Mouse (Mus musculus) gonadal fat pad, adult 2 months (tissue): ENCODE results near the gene Reln. TPM values are rescaled to one million over a fixed set of nuclear protein-coding genes. Genes with fewer than 3 reads are reported as not detected.
A peak's percentile ranks its signal among the peaks of the same experiment; 100 is the strongest.

ENCODE experiments used
- DNase-seq: peaks from one replicate; pipeline ENCODE4 v3.0.0-alpha.2; 2012; ENCODE audit warnings: low read depth
- polyA plus RNA-seq: library from polyadenylated mRNA; depleted of rRNA; stranded (reverse); fragments of >200 nt; gene quantifications from 2 replicates; pipeline ENCODE4 v1.2.3, GENCODE M21; 2012

Reln gene
- polyA plus RNA-seq, 1 experiment: 7.8 TPM

DNA sequence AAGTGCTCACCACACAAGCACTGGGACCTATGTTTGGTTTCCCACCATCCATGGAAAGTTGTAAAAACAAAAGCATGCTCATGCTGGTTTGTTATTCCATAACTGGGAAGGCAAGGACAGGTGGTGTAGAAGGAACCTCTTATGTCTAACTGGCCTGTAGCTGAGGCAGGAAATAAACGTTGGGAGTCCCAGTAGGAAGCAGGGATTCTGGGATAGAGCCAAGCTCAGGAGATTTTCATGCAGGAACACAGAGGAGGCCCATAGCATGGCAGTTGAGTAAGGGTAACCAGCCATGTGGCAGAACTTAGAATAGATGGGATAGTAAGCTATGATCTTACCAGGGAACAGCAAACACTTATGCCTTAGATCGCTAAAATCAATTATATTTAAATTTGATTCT, 120.6 kb downstream of the Reln start:
- DNase-seq: no peak

DNA sequence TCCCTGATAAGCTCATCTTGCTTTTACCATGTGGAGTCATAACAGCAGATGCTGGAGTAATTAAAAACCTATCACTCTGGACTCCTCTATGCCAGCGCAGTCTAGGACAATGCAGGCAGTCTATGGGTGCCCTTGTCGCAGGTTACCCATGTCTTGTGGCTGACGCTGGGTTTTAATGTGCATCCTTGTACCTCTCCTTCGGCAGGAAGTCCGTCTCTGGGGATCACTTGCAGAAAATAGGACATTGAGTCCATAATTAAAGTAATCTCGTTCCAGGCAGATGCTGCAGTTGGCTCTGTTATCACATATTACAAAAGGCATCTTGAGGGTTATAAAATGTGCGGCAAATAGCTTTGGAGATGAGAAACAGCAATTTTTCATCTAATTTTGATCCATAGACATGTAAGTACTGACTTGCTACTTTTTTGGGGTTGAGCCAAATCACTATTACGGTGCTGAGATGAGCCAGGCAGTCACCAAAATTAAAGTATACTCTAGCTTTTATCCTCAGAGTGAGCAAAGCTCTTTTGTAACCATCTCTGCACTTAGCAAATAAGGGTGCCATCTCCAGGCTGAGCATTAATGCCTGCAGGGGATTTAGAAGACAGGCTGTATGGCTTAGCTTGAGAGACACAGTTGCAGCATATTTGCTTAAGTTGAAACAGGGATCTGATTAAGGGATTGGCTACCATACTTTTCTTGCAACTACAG, 136.0 kb downstream of the Reln start:
- no peak for DNase-seq

DNA sequence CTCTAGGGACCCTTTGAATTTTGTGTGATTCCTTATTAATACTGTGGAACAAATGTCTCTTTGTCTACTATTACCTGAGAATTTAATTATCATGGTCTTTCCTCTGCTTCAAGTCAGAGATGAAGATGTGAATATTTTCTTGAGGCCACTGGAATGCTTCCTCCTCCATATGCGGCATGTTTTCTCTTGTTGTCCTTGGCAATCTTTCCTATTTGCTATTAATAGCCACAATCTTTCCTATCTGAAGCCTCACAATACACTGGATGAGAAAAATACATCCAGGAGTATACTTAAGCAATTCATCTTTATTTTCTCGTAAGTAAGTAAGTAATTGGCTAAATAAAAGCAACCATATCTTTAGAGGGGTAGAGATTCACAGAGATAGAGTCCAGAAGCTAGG, 146.6 kb downstream of the Reln start:
- no peak for DNase-seq

GRCm38 (mm10) chr5:22196891-22197290, 147.6 kb downstream of the Reln start:
- no peak for DNase-seq

- DNase-seq: no peak
These were observed 148.0 kb downstream of the Reln start for GRCm38 (mm10) chr5:22196476-22196875.

- no peak for DNase-seq
These were observed 149.1 kb downstream of the Reln start for GRCm38 (mm10) chr5:22195352-22195941.

- DNase-seq: peak; percentile 14
These were observed 152.7 kb downstream of the Reln start for GRCm38 (mm10) chr5:22191784-22192183.

DNA sequence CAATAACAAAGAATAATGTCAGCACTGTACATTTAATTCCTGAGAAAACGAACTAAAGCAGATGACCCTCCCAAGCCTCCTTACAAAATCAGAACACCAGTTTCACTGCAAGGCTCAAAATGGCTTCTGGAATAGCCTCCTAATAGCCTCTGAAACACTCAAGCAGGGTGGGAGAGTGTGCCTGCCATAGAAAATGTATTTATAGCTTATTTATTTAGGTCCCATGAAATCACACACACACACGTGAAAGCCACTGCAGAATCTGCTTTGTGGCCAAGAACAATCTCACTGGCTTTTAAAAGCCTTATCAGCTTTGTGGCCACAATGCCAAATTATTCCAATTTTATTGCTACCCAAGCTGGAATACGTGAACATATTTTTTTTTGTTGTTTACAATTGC, 154.2 kb downstream of the Reln start:
- DNase-seq: no peak

DNA sequence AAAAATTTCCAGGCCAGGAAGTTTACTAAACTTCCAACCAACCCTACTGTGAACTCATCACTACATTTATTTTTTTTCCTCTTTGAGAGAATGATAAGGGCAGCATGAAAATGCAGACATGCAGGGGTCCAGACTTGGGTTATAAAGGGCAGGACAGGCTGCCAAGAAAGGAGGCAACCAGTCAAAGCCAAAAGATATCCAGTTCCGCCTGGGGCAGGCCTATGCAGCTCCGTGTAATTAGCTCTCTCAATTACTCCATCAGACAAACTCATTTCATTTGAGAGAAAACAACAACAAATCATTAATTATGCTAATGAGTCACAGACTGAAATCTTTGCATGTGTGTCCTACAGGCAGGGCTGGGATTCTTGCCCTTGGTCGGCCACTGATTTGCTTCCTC, 156.9 kb downstream of the Reln start:
- DNase-seq: no peak

DNA sequence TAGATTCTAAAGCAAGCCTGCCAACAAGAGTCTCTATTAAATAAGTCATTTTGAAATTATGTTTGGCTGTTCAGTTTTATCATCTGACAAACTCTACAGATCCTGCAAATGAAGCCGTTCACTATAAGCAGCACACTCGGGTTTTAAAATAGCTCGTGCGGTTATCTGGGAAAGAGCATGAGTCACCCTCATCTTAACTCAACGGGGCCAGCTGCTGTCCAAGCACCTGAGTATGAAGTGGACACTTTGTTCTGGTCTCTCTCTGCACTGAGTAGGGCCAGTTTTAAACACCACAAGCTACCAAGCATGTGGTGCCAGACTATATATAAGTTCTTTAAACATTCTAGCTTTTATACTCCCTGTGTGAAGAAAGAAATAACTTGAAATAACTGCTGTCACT, 168.0 kb downstream of the Reln start:
- DNase-seq: no peak

- DNase-seq: no peak
These were observed 173.2 kb downstream of the Reln start for GRCm38 (mm10) chr5:22171336-22171735.

- DNase-seq: no peak
These were observed 180.2 kb downstream of the Reln start for GRCm38 (mm10) chr5:22164060-22164934.

- no peak for DNase-seq
These were observed 183.6 kb downstream of the Reln start for GRCm38 (mm10) chr5:22160935-22161334.

DNA sequence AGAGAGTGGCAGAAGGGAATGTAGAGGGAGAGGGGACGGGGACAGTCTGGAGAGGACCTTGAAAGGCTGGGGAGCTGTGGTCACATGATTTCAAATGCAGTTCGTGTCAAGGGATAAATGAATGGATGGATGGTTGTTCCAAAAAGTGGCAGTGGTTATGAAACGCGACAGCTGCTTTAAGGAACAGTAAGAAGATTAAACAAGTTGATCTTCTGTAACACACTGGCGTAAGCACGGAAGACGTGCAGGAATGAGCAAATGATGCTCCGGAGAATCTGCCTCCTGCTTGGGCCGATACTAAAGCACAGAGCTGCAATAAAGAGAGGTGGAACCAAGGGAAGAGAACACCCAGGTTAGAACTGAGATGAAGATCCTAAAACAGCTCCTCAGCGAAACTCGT, 185.7 kb downstream of the Reln start:
- DNase-seq: no peak

- DNase-seq: no peak
These were observed 190.9 kb downstream of the Reln start for GRCm38 (mm10) chr5:22153601-22154000.

DNA sequence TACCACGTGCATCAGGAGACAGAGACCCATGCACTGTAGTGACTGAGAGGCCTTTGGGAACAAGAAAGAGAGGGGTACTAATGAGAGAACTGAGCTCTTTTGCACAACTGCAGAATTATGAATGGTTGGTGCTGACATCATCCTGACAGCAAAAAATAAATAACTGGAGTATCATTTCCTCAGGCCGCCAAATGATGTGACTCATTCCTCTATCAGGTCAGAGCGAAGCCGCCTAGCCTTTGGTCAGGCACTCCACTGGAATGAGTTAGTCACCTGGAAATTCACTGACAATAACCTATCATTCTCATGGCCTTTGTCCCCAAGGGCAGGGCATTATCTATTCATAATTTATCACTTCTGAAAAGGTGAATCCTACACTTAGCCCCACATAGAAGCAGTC, 202.7 kb downstream of the Reln start:
- DNase-seq: no peak

DNA sequence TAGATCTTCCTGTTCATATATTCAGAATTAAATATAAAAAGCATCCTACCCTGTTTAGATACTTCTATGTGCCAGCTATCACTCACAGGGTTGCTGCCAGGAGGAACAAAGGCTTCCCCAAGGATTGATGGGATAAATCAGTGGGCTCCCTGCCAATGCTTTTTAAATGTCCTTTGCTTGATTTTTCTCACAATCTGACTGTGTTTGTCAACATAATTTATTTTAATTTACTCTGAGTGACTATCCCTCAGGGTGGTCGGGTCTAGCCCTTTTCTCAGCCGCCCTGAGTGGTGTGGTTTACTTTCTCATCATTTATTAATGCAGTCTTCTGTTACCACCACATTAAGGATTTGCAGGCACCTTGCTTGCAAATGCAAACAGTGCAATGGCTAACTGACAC, 205.5 kb downstream of the Reln start:
- no peak for DNase-seq

DNA sequence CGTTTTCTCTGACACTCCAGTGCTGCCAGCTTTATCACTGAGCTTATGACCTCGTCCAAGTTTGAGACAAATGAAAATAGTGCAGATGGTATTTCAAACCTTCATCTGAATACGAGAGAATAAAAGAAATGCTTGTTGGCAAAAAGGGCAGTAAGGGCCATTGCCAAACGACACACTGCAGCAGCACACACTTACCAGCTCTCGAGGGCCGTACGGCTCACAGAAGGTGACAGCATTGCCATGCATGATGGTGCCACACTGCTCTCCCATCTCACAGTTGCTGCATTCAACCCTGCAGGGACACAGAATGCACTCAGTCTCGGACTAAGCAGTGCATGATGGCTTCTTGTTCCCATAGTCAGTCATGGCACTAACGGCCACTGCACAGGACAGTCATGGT, 210.1 kb downstream of the Reln start:
- no peak for DNase-seq

GRCm38 (mm10) chr5:22131730-22132522, 212.6 kb downstream of the Reln start:
- no peak for DNase-seq

DNA sequence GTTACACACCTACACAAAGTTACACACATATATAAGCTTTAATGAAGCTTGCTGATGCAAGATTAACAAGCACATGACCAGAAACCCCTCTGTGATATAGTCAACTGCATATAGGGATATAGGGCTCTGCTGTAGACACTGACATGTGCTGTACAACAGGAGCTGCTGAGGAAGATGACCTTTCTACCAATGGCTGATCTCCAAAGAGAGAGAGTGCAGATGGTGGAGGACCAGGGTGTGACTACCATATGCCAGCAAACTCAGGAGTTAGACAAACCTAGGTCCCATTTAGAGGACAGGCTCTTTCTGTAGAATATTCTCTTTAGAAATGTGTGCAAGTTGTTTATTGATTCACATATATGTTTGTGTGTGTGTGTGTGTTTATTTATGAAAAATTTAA, 216.9 kb downstream of the Reln start:
- no peak for DNase-seq

GRCm38 (mm10) chr5:22119296-22119695, 225.2 kb downstream of the Reln start:
- no peak for DNase-seq

- no peak for DNase-seq
These were observed 226.0 kb downstream of the Reln start for GRCm38 (mm10) chr5:22118456-22118855.
